Mouse (Mus musculus): ENCODE measurements at regions not wholly inside any gene's neighbourhood (a gene's known extent, or its start where the extent isn't known, plus 50 kb on each side); places are given as distances from the start of the nearest gene placed in this dataset.

DNA sequence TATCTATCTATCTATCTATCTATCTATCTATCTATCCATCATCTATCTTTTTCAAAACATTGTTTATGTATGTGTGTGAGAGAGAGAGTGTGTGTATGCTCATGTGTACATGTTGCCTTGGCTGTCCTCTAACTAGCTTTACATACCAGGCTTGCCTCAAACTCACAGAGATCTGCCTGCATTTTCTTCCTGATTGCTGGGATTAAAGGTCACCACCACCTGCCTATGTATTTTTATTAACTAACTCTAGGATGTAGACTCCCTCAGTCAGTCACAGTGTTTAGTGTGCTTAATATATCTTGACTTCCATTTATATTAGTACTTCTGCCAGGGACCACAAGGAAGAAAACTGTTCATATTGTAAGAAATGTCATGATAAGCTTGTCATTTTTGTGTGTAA, 69.0 kb upstream of the Tigd2 start:
- DNase-seq (ENCODE audit: low spot score) (no peak), ATAC-seq (ENCODE audit: low FRiP score, low read depth) (no peak)
- no peaks in the 10 kb centered on the region for H3K36me3 ChIP-seq (ENCODE audit: control insufficient read depth, insufficient read depth, low read length)
- TF ChIP-seq POLR2A (IDR thresholded peaks at IDR 0.05; ENCODE audit: borderline replicate concordance, extremely low read depth, insufficient read depth, insufficient read length), result no peak
- H3K4me2 ChIP-seq (replicated peaks; ENCODE audit: low read depth, low read length, severe bottlenecking), result no peak overlapping the region
- H3K27ac ChIP-seq (replicated peaks; ENCODE audit: low read depth, low read length), result no peak overlapping the region
- no peak overlapping the region for H3K9ac ChIP-seq (ENCODE audit: low read depth, low read length, severe bottlenecking)
- no peaks in the 10 kb centered on the region for H3K4me1 ChIP-seq (ENCODE audit: control insufficient read depth, insufficient read depth, low read length)
- H3K4me3 ChIP-seq (replicated peaks; ENCODE audit: low read length), result no peak overlapping the region
- no peaks in the 10 kb centered on the region for H3K9me3 ChIP-seq (ENCODE audit: control insufficient read depth, low read length)
- no peaks in the 10 kb centered on the region for H3K27me3 ChIP-seq (ENCODE audit: control insufficient read depth, insufficient read depth, low read length)

DNA sequence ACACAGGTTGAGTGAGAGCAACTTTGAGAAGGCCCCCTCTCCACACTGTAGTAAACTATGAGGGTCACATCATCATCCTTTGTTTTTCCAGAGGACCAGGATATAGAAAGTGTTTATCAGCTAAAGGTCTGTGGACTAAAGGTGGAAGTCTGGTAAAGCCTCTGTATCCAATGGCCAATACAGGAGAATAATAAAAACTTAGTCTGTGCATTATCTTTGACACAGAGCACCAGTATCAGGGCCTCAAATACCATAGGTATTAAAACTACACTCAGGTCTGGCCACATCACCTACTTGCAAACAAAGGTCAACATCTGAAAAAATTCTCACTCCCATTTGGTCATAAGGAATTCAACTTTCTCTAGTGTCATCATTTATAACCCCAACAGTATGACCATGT, 66.6 kb upstream of the Tigd2 start:
- no peak overlapping the region for H3K9ac ChIP-seq (ENCODE audit: low read depth, low read length, severe bottlenecking)
- H3K36me3 ChIP-seq (ENCODE audit: control insufficient read depth, insufficient read depth, low read length), result no peaks in the 10 kb centered on the region
- DNase-seq (ENCODE audit: low spot score) (no peak), ATAC-seq (ENCODE audit: low FRiP score, low read depth) (no peak)
- no peak overlapping the region for H3K4me2 ChIP-seq (replicated peaks; ENCODE audit: low read depth, low read length, severe bottlenecking)
- H3K4me1 ChIP-seq (ENCODE audit: control insufficient read depth, insufficient read depth, low read length), result no peaks in the 10 kb centered on the region
- no peak overlapping the region for H3K4me3 ChIP-seq (replicated peaks; ENCODE audit: low read length)
- no peaks in the 10 kb centered on the region for H3K9me3 ChIP-seq (ENCODE audit: control insufficient read depth, low read length)
- TF ChIP-seq POLR2A (IDR thresholded peaks at IDR 0.05; ENCODE audit: borderline replicate concordance, extremely low read depth, insufficient read depth, insufficient read length), result no peak
- no peak overlapping the region for H3K27ac ChIP-seq (replicated peaks; ENCODE audit: low read depth, low read length)
- H3K27me3 ChIP-seq (ENCODE audit: control insufficient read depth, insufficient read depth, low read length), result no peaks in the 10 kb centered on the region

DNA sequence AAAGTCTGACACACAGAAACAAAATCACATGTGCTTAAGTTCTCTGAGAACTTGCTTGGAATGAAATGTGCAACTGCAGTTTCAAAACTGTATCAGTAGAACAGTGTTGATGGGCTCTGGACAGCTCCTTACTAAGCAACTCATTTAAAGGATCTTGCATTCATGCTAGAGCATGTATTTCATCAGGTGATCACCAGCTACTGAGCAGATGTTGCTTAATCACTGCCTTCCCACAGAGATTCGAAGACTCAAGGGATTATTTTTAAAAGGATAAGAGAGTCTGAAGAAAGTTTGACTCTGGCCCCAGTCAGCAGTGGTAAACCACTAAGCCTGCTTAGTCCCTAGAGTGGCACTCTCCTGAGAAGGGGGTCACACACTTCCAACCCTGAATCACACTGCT, 61.2 kb upstream of the Tigd2 start:
- no peak for ATAC-seq (ENCODE audit: low FRiP score, low read depth)
- H3K9me3 ChIP-seq (ENCODE audit: control insufficient read depth, low read length), result no peaks in the 10 kb centered on the region
- no peaks in the 10 kb centered on the region for H3K27me3 ChIP-seq (ENCODE audit: control insufficient read depth, insufficient read depth, low read length)
- TF ChIP-seq POLR2A (IDR thresholded peaks at IDR 0.05; ENCODE audit: borderline replicate concordance, extremely low read depth, insufficient read depth, insufficient read length), result no peak
- WGBS, result 36% methylated on average over 1 of the region's 1 CpGs
- no peaks in the 10 kb centered on the region for H3K4me1 ChIP-seq (ENCODE audit: control insufficient read depth, insufficient read depth, low read length)
- DNase-seq (ENCODE audit: low spot score), result no peak
- H3K4me3 ChIP-seq (replicated peaks; ENCODE audit: low read length), result no peak overlapping the region
- no peak overlapping the region for H3K4me2 ChIP-seq (replicated peaks; ENCODE audit: low read depth, low read length, severe bottlenecking)
- H3K9ac ChIP-seq (ENCODE audit: low read depth, low read length, severe bottlenecking), result no peak overlapping the region
- H3K36me3 ChIP-seq (ENCODE audit: control insufficient read depth, insufficient read depth, low read length), result no peaks in the 10 kb centered on the region
- H3K27ac ChIP-seq (replicated peaks; ENCODE audit: low read depth, low read length), result no peak overlapping the region

DNA sequence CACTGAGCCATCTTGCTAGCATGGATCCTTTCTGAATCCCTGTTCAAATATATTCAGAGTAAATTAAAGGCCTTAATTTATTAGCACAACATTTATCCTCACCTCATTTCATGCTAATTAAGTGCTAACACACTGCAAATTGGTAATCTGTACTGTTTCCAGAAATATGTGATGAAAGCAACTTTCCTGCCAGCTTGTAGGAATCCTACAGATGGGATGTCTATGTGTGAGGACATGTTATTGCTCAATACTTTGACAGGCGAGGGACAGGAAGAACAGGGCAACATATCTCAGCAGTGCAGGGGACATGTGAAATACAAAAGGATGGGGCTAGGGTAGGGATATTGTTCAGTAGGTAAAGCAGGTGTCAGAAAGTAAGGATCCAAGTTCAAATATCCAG, 53.0 kb upstream of the Tigd2 start:
- H3K27me3 ChIP-seq (ENCODE audit: control insufficient read depth, insufficient read depth, low read length), result no peaks in the 10 kb centered on the region
- 64% methylated on average over 1 of the region's 1 CpGs for WGBS
- no peak overlapping the region for H3K4me3 ChIP-seq (replicated peaks; ENCODE audit: low read length)
- no peak overlapping the region for H3K9ac ChIP-seq (ENCODE audit: low read depth, low read length, severe bottlenecking)
- no peaks in the 10 kb centered on the region for H3K36me3 ChIP-seq (ENCODE audit: control insufficient read depth, insufficient read depth, low read length)
- no peak overlapping the region for H3K27ac ChIP-seq (replicated peaks; ENCODE audit: low read depth, low read length)
- no peak overlapping the region for H3K4me2 ChIP-seq (replicated peaks; ENCODE audit: low read depth, low read length, severe bottlenecking)
- H3K9me3 ChIP-seq (ENCODE audit: control insufficient read depth, low read length), result no peaks in the 10 kb centered on the region
- H3K4me1 ChIP-seq (ENCODE audit: control insufficient read depth, insufficient read depth, low read length), result no peaks in the 10 kb centered on the region
- DNase-seq (ENCODE audit: low spot score) (no peak), ATAC-seq (ENCODE audit: low FRiP score, low read depth) (no peak)
- no peak for TF ChIP-seq POLR2A (IDR thresholded peaks at IDR 0.05; ENCODE audit: borderline replicate concordance, extremely low read depth, insufficient read depth, insufficient read length)

All from limb, embryonic 14.5 days (tissue).